Mouse (Mus musculus) forebrain, postnatal 0 days (tissue): Measurements from ENCODE around the gene Tm4sf5. TPM values are rescaled to one million over a fixed set of nuclear protein-coding genes. Genes with fewer than 3 reads are reported as not detected.
"Not testable (repeated sequence)": the region's sequence is repeated elsewhere in the genome, so short reads cannot be mapped to it uniquely, and the experiment has no call there.

Experiments
- ATAC-seq: fragments of 200-750 bp; cut with Nextera tagmentation; 2 replicates; pipeline ENCODE4 v1.8.0; 2017; ENCODE audit warnings: mild to moderate bottlenecking, moderate library complexity
- DNase-seq: peaks from one replicate; pipeline ENCODE4 v3.0.0-alpha.2; 2015
- H3K27ac ChIP-seq: fragments of 300-500 bp; sonication (generic); 2 replicates; pipeline ENCODE4 v1.5.1; 2014; ENCODE audit warnings: low read depth, mild to moderate bottlenecking, antibody characterized with exemption, low read length, moderate library complexity, mixed read lengths
- H3K27me3 ChIP-seq: fragments of 300-500 bp; sonication (generic); 2 replicates; pipeline ENCODE4 v1.6.1; 2014; ENCODE audit warnings: mild to moderate bottlenecking, low read length, mixed read lengths; ENCODE audit not compliant: insufficient read depth
- H3K36me3 ChIP-seq: fragments of 300-500 bp; sonication (generic); 2 replicates; pipeline ENCODE4 v1.6.1; 2014; ENCODE audit warnings: mild to moderate bottlenecking, moderate library complexity; ENCODE audit not compliant: insufficient read depth
- H3K4me1 ChIP-seq: fragments of 300-500 bp; sonication (generic); 2 replicates; pipeline ENCODE4 v1.6.1; 2014; ENCODE audit warnings: antibody characterized with exemption; ENCODE audit not compliant: insufficient read depth
- H3K4me2 ChIP-seq: fragments of 300-500 bp; sonication (generic); 2 replicates; pipeline ENCODE4 v1.6.1; 2014; ENCODE audit warnings: low read depth, mild to moderate bottlenecking, moderate library complexity
- H3K4me3 ChIP-seq: fragments of 300-500 bp; sonication (generic); 2 replicates; pipeline ENCODE4 v1.5.1; 2014; ENCODE audit warnings: low read depth, low read length, mixed read lengths
- H3K9ac ChIP-seq: fragments of 300-500 bp; sonication (generic); 2 replicates; pipeline ENCODE4 v1.6.1; 2014; ENCODE audit warnings: mild to moderate bottlenecking
- H3K9me3 ChIP-seq: fragments of 300-500 bp; sonication (generic); 2 replicates; pipeline ENCODE4 v1.6.1; 2016; ENCODE audit warnings: low read length
- CTCF ChIP-seq: sonication (generic); IDR thresholded peaks from 2 replicates; pipeline ENCODE4 v1.5.1; 2016; ENCODE audit warnings: antibody characterized with exemption, control low read depth, low read depth
- WGBS: fragments of 180-500 bp; shearing (Covaris S2); extraction: QIAGEN DNeasy Blood & Tissue Kit; methylation state at CpG from one replicate; pipeline ENCODE4 v1.1.7; 2014; 5-methylcytosine and 5-hydroxymethylcytosine counted together
- polyA plus RNA-seq: library from polyadenylated mRNA; unstranded; fragments of >200 nt; fragmentation: Nextera tagmentation; extraction: Ambion mirVana; gene quantifications from 2 replicates; pipeline ENCODE4 v1.2.1, GENCODE M21; 2015
- total RNA-seq: library from RNA; depleted of rRNA; stranded (reverse); fragments of >200 nt; gene quantifications from 2 replicates; pipeline ENCODE4 v1.2.3, GENCODE M21; 2014

Gene Tm4sf5
- total and polyA plus RNA-seq, 2 experiments from 2014 or later, result 2.8 to 11.6 TPM

DNA sequence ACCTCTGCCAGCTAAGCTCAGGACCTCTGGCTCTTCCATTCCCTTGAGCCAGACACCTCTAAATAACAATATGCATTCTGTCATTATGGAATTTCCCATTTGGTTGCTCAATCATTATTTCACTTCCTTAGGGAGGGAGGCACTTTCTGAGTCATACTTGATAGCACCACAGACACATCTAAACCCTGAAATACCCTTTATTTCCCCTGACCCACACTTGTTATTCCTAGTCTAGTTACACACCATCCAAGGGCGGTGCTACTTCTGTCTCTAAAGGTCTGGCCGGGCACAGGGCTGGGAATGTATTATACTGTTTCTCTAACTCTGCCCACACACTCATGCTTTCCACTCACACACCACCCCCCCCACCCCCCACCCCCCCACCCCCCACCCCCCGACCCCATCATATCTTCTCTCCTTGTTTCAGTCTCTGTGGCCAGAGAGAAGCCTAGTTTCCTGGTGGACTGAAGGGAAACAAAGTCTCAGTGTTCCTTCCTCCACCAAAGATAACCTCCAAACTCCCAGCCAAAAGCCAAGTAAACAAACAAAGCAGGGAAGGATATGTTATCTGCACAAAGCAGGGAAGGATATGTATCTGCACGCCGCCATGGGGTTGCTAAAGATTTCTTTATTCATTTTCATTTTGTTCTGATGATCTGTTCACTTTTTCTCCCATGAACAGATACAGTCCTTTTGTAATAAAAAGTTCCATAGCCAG is 37.0 kb upstream of the Tm4sf5 start:
- H3K9me3 ChIP-seq, result no peaks in the 10 kb centered on the region
- no peak for TF ChIP-seq CTCF
- no peak for ATAC-seq
- no peak overlapping the region for H3K9ac ChIP-seq
- H3K4me3 ChIP-seq, result no peak overlapping the region
- H3K4me1 ChIP-seq, result no peaks in the 10 kb centered on the region
- H3K36me3 ChIP-seq, result no peaks in the 10 kb centered on the region
- no peak for DNase-seq
- H3K27me3 ChIP-seq, result no peaks in the 10 kb centered on the region
- no peak overlapping the region for H3K27ac ChIP-seq
- H3K4me2 ChIP-seq, result no peak overlapping the region
- WGBS, result 85% methylated on average over 5 of the region's 5 CpGs

DNA sequence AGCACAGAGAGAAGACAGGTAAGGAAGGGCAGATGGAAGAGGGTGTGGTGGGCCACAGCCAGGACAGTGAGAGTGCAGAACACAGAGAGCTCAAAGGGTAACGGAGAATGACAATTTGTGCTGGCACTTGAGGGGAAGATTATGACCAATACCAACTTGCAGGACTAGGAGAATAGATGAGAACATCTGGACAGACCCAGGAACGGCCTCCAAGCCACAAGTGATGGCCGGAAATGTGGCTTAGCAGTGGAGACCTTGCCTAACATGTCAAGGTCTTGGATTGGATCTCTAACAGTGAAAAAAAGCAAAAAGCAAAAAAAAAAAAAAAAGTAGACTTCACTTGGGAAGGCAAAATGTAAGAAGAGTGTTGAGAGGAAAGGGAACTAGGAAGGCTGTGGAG is 35.3 kb upstream of the Tm4sf5 start:
- Histone ChIP-seq H3K36me3 (no peaks in the 10 kb centered on the region), H3K4me1 (no peaks in the 10 kb centered on the region), H3K9me3 (no peaks in the 10 kb centered on the region), H3K27me3 (no peaks in the 10 kb centered on the region), H3K4me3 (no peak overlapping the region), H3K27ac (no peak overlapping the region), H3K9ac (no peak overlapping the region), H3K4me2 (no peak overlapping the region)
- DNase-seq, result no peak
- TF ChIP-seq CTCF, result no peak
- WGBS, result 86% methylated on average over 3 of the region's 3 CpGs
- ATAC-seq, result no peak

DNA sequence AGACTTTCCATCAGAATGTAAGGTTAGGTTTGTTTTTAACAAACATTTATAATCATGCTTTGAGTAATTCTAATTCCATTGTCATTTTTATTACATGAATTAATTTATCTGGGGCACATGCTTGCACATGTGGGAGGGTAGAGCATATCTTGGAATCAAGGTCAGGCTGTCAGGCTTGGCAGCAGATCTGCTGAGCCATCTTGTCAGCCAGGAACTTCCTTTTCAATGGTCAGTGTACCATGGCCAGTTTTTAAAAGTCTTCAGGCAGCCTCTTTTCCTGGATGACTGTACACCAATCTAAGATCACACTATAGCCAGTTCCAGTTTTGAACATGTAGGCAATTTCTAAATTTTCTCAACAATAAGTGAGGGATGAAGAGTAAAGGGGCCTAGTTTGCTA is 32.3 kb upstream of the Tm4sf5 start:
- Histone ChIP-seq H3K27me3 (no peaks in the 10 kb centered on the region), H3K27ac (no peak overlapping the region), H3K4me2 (no peak overlapping the region), H3K36me3 (no peaks in the 10 kb centered on the region), H3K4me1 (no peaks in the 10 kb centered on the region), H3K9me3 (no peaks in the 10 kb centered on the region), H3K9ac (no peak overlapping the region), H3K4me3 (no peak overlapping the region)
- DNase-seq, result no peak
- no peak for TF ChIP-seq CTCF
- ATAC-seq, result no peak

- WGBS, result 92% methylated on average over 5 of the region's 5 CpGs
- ATAC-seq, H3K36me3 ChIP-seq, H3K4me2 ChIP-seq, H3K9me3 ChIP-seq, H3K4me1 ChIP-seq, H3K9ac ChIP-seq, H3K4me3 ChIP-seq, H3K27me3 ChIP-seq, H3K27ac ChIP-seq, DNase-seq: not testable (repeated sequence)
These were observed 31.8 kb upstream of the Tm4sf5 start for GRCm38 (mm10) chr11:70473291-70473690.

DNA sequence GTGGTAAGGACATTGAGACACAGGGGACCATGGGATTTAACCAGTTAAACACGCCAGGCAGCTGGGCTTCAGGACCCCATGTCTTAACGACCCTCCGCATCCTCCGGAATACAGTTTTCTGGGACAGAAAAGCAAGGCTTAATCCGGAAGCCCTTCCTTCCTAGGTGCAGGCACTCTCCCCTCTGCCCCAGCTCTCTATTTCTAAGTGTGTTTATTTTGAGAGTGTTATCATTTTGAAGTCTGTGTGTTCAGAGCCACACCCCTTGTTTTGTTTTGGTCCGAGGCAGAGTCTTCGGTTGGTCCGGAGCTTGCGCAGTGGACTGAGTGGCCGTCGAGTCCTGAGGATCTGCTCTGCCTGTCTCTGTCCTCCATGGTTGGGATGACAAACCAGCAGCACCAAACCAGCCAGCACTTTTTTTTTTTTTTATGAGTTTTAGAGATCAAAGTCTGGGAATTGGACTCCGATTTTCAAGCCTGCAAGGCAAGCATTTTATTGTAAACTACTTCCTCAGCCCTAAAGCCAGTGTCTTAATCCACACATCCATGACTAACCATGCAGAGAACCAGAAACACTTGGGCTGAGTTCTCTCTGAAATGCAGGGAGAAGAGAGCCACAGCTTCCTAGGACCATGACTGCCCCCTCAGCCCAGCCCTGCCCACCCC is 30.0 kb upstream of the Tm4sf5 start:
- TF ChIP-seq CTCF, result no peak
- ATAC-seq, result no peak
- no peaks in the 10 kb centered on the region for H3K4me1 ChIP-seq
- no peak overlapping the region for H3K4me2 ChIP-seq
- H3K27me3 ChIP-seq, result no peaks in the 10 kb centered on the region
- DNase-seq, result no peak
- H3K9ac ChIP-seq, result no peak overlapping the region
- 78% methylated on average over 12 of the region's 12 CpGs for WGBS
- H3K9me3 ChIP-seq, result no peaks in the 10 kb centered on the region
- no peaks in the 10 kb centered on the region for H3K36me3 ChIP-seq
- no peak overlapping the region for H3K4me3 ChIP-seq
- no peak overlapping the region for H3K27ac ChIP-seq

DNA sequence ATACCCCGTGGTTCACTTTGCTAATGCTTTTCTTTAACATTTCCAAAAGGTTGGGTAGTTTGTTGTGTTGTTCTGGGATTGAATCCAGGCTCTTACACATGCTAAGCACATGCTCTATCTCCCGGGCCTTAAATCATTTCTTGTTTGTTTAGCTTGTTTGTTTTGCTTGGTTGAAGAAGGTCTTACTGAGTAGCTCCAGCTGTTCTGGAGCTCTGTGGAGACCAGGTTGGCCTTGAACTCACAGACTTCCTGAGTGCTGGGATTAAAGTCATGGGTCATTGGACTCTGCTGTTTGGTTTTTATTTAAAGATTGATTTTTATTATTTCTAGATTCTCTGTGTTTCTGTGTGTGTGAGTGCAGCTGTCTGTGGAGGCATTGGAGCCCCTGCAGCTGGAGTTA is 19.5 kb upstream of the Tm4sf5 start:
- ATAC-seq, result no peak

GRCm38 (mm10) chr11:70487816-70488215 is 17.2 kb upstream of the Tm4sf5 start:
- no peak for ATAC-seq
- Histone ChIP-seq H3K9ac (no peak overlapping the region), H3K36me3 (no peaks in the 10 kb centered on the region), H3K4me3 (no peak overlapping the region), H3K27me3 (no peaks in the 10 kb centered on the region), H3K4me1 (no peaks in the 10 kb centered on the region), H3K27ac (no peak overlapping the region), H3K9me3 (no peaks in the 10 kb centered on the region), H3K4me2 (no peak overlapping the region)
- no peak for TF ChIP-seq CTCF
- DNase-seq, result no peak
- 42% methylated on average over 4 of the region's 4 CpGs for WGBS

More for the DNA sequence above, 19.5 kb upstream of the Tm4sf5 start:
- H3K4me1 ChIP-seq, result no peaks in the 10 kb centered on the region
- H3K9ac ChIP-seq, result no peak overlapping the region
- no peak overlapping the region for H3K4me3 ChIP-seq
- no peak for TF ChIP-seq CTCF
- no peaks in the 10 kb centered on the region for H3K36me3 ChIP-seq
- no peak for DNase-seq
- no peaks in the 10 kb centered on the region for H3K9me3 ChIP-seq
- H3K27ac ChIP-seq, result no peak overlapping the region
- no peak overlapping the region for H3K4me2 ChIP-seq
- H3K27me3 ChIP-seq, result no peaks in the 10 kb centered on the region
- 50% methylated on average over 2 of the region's 2 CpGs for WGBS
